Mouse (Mus musculus) CH12.LX (cell line): ENCODE data around the gene Timd2. TPM values are rescaled to one million over a fixed set of nuclear protein-coding genes. Genes with fewer than 3 reads are reported as not detected.
"Not testable (repeated sequence)": the region's sequence is repeated elsewhere in the genome, so short reads cannot be mapped to it uniquely, and the experiment has no call there.

ENCODE experiments used
- DNase-seq: peaks from one replicate; pipeline ENCODE4 v3.0.0-alpha.2; 2013; ENCODE audit errors: extremely low read depth
- H3K27ac ChIP-seq: 2 replicates; pipeline ENCODE4 v1.5.1; 2012; ENCODE audit warnings: low read depth, mild to moderate bottlenecking, control low read depth, moderate library complexity; ENCODE audit not compliant: insufficient read depth
- H3K27me3 ChIP-seq: replicated peaks from 2 replicates; pipeline ENCODE3; 2012; ENCODE audit warnings: inconsistent platforms
- H3K36me3 ChIP-seq, 2 experiments: replicated peaks in 1 of 2; 2 replicates each; pipeline versions ENCODE3 to v1.6.1; 2012; ENCODE audit warnings: inconsistent platforms in 1 of 2, low read length in 1 of 2, mild to moderate bottlenecking in 1 of 2, mixed read lengths in 1 of 2, moderate library complexity in 1 of 2; ENCODE audit not compliant: control insufficient read depth in 1 of 2, insufficient read depth in 1 of 2
- H3K4me1 ChIP-seq, 2 experiments: 2 replicates each; pipeline ENCODE4 v1.6.1; 2012; ENCODE audit warnings: inconsistent platforms in 1 of 2, moderate library complexity in 1 of 2; ENCODE audit not compliant: insufficient read depth in 2 of 2, control insufficient read depth in 1 of 2
- H3K4me2 ChIP-seq: 2 replicates; pipeline ENCODE4 v1.6.1; 2012; ENCODE audit warnings: low read depth, mild to moderate bottlenecking, control low read depth; ENCODE audit not compliant: poor library complexity, insufficient read depth, severe bottlenecking
- H3K4me3 ChIP-seq, 3 experiments: fragments of 150-350 bp in 1 of 3; sonication (generic) in 1 of 3; replicated peaks in 1 of 3; 2 replicates each; pipeline versions ENCODE3 to v1.5.1; 2011 to 2012; ENCODE audit warnings: low read depth in 2 of 3, low read length in 2 of 3, mild to moderate bottlenecking in 2 of 3, moderate library complexity in 2 of 3, control low read depth in 1 of 3, improper control_type of control experiment in 1 of 3, inconsistent platforms in 1 of 3, mixed read lengths in 1 of 3; ENCODE audit not compliant: poor library complexity in 1 of 3
- H3K79me2 ChIP-seq: replicated peaks from 2 replicates; pipeline ENCODE4 v1.6.1; 2012; ENCODE audit warnings: mild to moderate bottlenecking, moderate library complexity; ENCODE audit not compliant: control insufficient read depth, poor library complexity, insufficient read depth, severe bottlenecking; ENCODE audit errors: extremely low read depth
- H3K9ac ChIP-seq: 2 replicates; pipeline ENCODE4 v1.6.1; 2012; ENCODE audit warnings: low read depth, mild to moderate bottlenecking, control low read depth, moderate library complexity; ENCODE audit not compliant: insufficient read depth
- H3K9me3 ChIP-seq: replicated peaks from 2 replicates; pipeline ENCODE3; 2012; ENCODE audit warnings: low read length, inconsistent platforms, mixed read lengths
- CHD1 ChIP-seq: IDR thresholded peaks from 2 replicates; pipeline ENCODE4 v1.6.1; 2012; ENCODE audit warnings: low read depth, low read length, improper control_type of control experiment, inconsistent platforms
- E2F4 ChIP-seq: IDR thresholded peaks from 2 replicates; pipeline ENCODE4 v1.6.1; 2011; ENCODE audit warnings: low read depth, low read length, improper control_type of control experiment; ENCODE audit not compliant: insufficient replicate concordance
- GABPA ChIP-seq: IDR thresholded peaks from 2 replicates; pipeline ENCODE4 v1.6.1; 2012; ENCODE audit warnings: low read depth, low read length, improper control_type of control experiment, inconsistent platforms; ENCODE audit not compliant: insufficient replicate concordance
- HCFC1 ChIP-seq: IDR thresholded peaks from 2 replicates; pipeline ENCODE4 v1.6.1; 2012; ENCODE audit warnings: low read depth, mild to moderate bottlenecking, inconsistent platforms, low read length, improper control_type of control experiment
- KAT2A ChIP-seq: IDR thresholded peaks from 2 replicates; pipeline ENCODE4 v1.6.1; 2012; ENCODE audit warnings: low read length, improper control_type of control experiment, inconsistent platforms; ENCODE audit not compliant: insufficient replicate concordance
- MAFK ChIP-seq: IDR thresholded peaks from 2 replicates; pipeline ENCODE4 v1.6.1; 2011; ENCODE audit warnings: low read length, improper control_type of control experiment; ENCODE audit not compliant: insufficient replicate concordance
- MAX ChIP-seq: IDR thresholded peaks from 2 replicates; pipeline ENCODE4 v1.6.1; 2011; ENCODE audit warnings: low read length, improper control_type of control experiment
- NELFE ChIP-seq: IDR thresholded peaks from 2 replicates; pipeline ENCODE4 v1.6.1; 2011; ENCODE audit warnings: low read depth, low read length, improper control_type of control experiment
- NRF1 ChIP-seq: IDR thresholded peaks from 2 replicates; pipeline ENCODE4 v1.6.1; 2014; ENCODE audit warnings: low read depth, mild to moderate bottlenecking, inconsistent platforms, low read length, improper control_type of control experiment, moderate library complexity
- PAX5 ChIP-seq: IDR thresholded peaks from 2 replicates; pipeline ENCODE4 v1.6.1; 2012; ENCODE audit warnings: low read length, inconsistent platforms, mixed read lengths
- POLR2A ChIP-seq: IDR thresholded peaks from 2 replicates; pipeline ENCODE4 v1.6.1; 2011; ENCODE audit warnings: low read depth, mild to moderate bottlenecking, improper control_type of control experiment, low read length
- RAD21 ChIP-seq: IDR thresholded peaks from 2 replicates; pipeline ENCODE4 v1.6.1; 2011; ENCODE audit warnings: low read depth, mild to moderate bottlenecking, low read length, improper control_type of control experiment, moderate library complexity
- RCOR1 ChIP-seq: conservative IDR thresholded peaks from 2 replicates; pipeline ENCODE4 v1.6.1; 2012; ENCODE audit warnings: low read depth, mild to moderate bottlenecking, inconsistent platforms, low read length, improper control_type of control experiment
- SIN3A ChIP-seq: IDR thresholded peaks from 2 replicates; pipeline ENCODE4 v1.6.1; 2012; ENCODE audit warnings: low read length, improper control_type of control experiment, inconsistent platforms
- TBP ChIP-seq: conservative IDR thresholded peaks from 2 replicates; pipeline ENCODE4 v1.6.1; 2011; ENCODE audit warnings: low read depth, low read length, improper control_type of control experiment
- TCF12 ChIP-seq: IDR thresholded peaks from 2 replicates; pipeline ENCODE4 v1.6.1; 2014; ENCODE audit warnings: low read depth, mild to moderate bottlenecking, inconsistent platforms, low read length, improper control_type of control experiment
- UBTF ChIP-seq: IDR thresholded peaks from 2 replicates; pipeline ENCODE4 v1.6.1; 2012; ENCODE audit warnings: low read depth, mild to moderate bottlenecking, inconsistent platforms, low read length, improper control_type of control experiment, moderate library complexity
- ZC3H11A ChIP-seq: IDR thresholded peaks from 2 replicates; pipeline ENCODE4 v1.6.1; 2012; ENCODE audit warnings: low read depth, mild to moderate bottlenecking, inconsistent platforms, low read length, improper control_type of control experiment
- ZNF384 ChIP-seq: IDR thresholded peaks from 2 replicates; pipeline ENCODE4 v1.6.1; 2012; ENCODE audit warnings: low read depth, low read length, improper control_type of control experiment, inconsistent platforms
- dilution Hi-C: fragments of 300-500 bp; cut with MboI; formaldehyde crosslinking; loops from 2 replicates; pipeline ENCODE4 v1.14.3; 2020; ENCODE audit warnings: low sequenced_read_pairs; ENCODE audit not compliant: extremely low pct_unique_long_range_greater_than_20kb, extremely low pct_ligation_motif_present
- in situ Hi-C: fragments of 300-500 bp; cut with MboI; formaldehyde crosslinking; loops from 3 replicates; pipeline ENCODE4 v1.14.3; 2019; ENCODE audit warnings: low sequenced_read_pairs, low pct_ligation_motif_present, low pct_unique_long_range_greater_than_20kb, mixed read lengths
- polyA plus RNA-seq: library from polyadenylated mRNA; unstranded; fragments of >175 nt; gene quantifications from 2 replicates; pipeline ENCODE4 v1.2.1, GENCODE M21; 2012; ENCODE audit warnings: low read depth; ENCODE audit not compliant: insufficient read length
- total RNA-seq, 2 experiments: library from RNA; depleted of rRNA; stranded (reverse); fragments of 300-350 nt in 1 of 2; fragments of >200 nt in 1 of 2; gene quantifications; 2 replicates each; pipeline ENCODE4 v1.2.3; 2012 to 2014

Gene Timd2
- total RNA-seq (2012; rRNA removed) = 66.3 and 75.1 TPM in 2 replicates
- 212 and 241 TPM in 2 replicates for total RNA-seq (2014; rRNA removed)
- polyA plus RNA-seq = 119 and 133 TPM in 2 replicates

DNA sequence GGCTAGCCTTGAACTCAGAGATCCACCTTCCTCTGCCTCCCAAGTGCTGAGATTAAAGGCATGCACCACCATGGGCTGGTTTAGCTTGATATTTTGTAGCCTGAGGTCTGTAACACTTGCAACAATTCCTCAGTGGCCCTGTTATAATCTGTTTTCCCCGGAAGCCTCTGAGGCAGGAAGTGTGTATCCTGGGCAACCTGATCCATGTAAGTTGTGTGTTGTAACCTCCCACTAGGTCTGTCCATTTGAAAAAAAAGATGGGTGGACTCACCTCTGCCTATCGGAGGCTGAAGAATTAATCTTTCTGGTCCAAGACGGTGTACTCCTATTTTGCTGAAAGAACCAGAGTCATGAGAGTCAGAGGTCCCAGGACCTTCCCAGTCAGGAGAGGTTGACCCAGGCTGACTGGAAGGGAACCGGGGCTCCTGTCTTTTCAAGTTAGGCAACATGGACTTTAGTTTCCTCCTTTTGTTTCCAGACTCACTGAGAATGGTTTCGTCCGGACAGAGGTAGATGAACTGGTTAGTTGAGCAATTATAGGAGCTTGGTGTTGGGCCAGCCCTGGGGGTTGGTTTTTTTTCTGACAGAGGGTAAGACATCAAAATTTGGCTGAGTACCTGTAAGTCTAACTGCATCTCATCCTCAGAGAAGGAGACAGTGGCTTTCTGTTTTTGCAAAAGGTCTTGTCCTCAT, at the start of gene Timd2:
TSS of gene Timd2 (minus strand) at position 398 of the 693 bp plus-strand sequence.
- Histone ChIP-seq H3K27ac (no peak within 1 kb of the TSS), H3K4me1 (peaks cover 0 to 18% of the 10 kb centered on the region in 2 experiments; a peak in 3 of 4 replicates), H3K79me2 (no peaks in the 10 kb centered on the region), H3K4me3 (no peak within 1 kb of the TSS), H3K27me3 (peaks cover 2% of the 10 kb centered on the region), H3K9me3 (no peaks in the 10 kb centered on the region), H3K4me2 (no peak within 1 kb of the TSS), H3K9ac (no peak within 1 kb of the TSS), H3K36me3 (no peaks in the 10 kb centered on the region)
- DNase-seq = no peak
- dilution Hi-C loops = no loop called here
- TF ChIP-seq ZC3H11A = no peak
- no peak for TF ChIP-seq POLR2A
- TF ChIP-seq NRF1 = no peak
- TF ChIP-seq PAX5 = no peak
- no peak for TF ChIP-seq RAD21
- TF ChIP-seq TCF12 = no peak
- TF ChIP-seq TBP = no peak
- no peak for TF ChIP-seq RCOR1
- TF ChIP-seq NELFE = no peak
- TF ChIP-seq MAFK = no peak
- TF ChIP-seq UBTF = no peak
- no peak for TF ChIP-seq MAX
- no peak for TF ChIP-seq SIN3A
- no peak for TF ChIP-seq CHD1
- no peak for TF ChIP-seq HCFC1
- no peak for TF ChIP-seq ZNF384
- no peak for TF ChIP-seq E2F4
- no peak for TF ChIP-seq GABPA
- TF ChIP-seq KAT2A = no peak
- in situ Hi-C loops = no loop called here

DNA sequence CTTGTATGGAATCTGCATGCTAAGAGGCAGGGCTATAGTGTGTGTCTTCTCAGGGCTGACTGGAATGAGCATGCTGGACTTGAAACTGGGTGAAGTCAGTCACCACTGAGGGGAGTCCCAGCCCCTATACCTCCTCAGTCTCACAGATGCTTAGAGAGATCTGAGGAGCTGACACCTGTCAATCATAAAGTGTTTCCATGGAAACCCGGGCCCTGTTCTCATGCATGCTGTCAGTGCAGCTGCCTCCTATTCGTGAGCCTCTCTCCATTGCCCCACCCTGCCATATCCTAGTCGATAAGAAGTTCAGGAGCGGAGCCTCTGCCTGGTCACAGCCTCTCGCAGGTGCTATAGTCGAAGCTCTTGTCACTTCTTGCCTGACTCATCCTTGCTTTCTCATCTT, 48.9 kb upstream of the Timd2 start:
- H3K79me2 ChIP-seq, H3K27me3 ChIP-seq, H3K27ac ChIP-seq, H3K4me1 ChIP-seq, H3K36me3 ChIP-seq, H3K4me3 ChIP-seq, H3K9ac ChIP-seq, in situ Hi-C loops, H3K9me3 ChIP-seq, H3K4me2 ChIP-seq, DNase-seq, dilution Hi-C loops: not testable (repeated sequence)
